Mouse (Mus musculus) neural tube, embryonic 13.5 days (tissue): ENCODE results near the gene Gm14692. TPM values are rescaled to one million over a fixed set of nuclear protein-coding genes. Genes with fewer than 3 reads are reported as not detected.
"Not testable (repeated sequence)": the region's sequence is repeated elsewhere in the genome, so short reads cannot be mapped to it uniquely, and the experiment has no call there.

Experiments used
- ATAC-seq: fragments of 200-750 bp; cut with Nextera tagmentation; 2 replicates; pipeline ENCODE4 v1.8.0; 2017; ENCODE audit warnings: low read depth, mild to moderate bottlenecking, moderate TSS enrichment, moderate library complexity
- H3K27ac ChIP-seq: fragments of 300-500 bp; sonication (generic); replicated peaks from 2 replicates; pipeline ENCODE4 v1.5.1; 2015; ENCODE audit warnings: moderate library complexity, mild to moderate bottlenecking, inconsistent platforms
- H3K27me3 ChIP-seq: fragments of 300-500 bp; sonication (generic); 2 replicates; pipeline ENCODE4 v1.6.1; 2015; ENCODE audit warnings: mild to moderate bottlenecking, inconsistent platforms
- H3K36me3 ChIP-seq: fragments of 300-500 bp; sonication (generic); 2 replicates; pipeline ENCODE4 v1.6.1; 2015; ENCODE audit warnings: mild to moderate bottlenecking, inconsistent platforms
- H3K4me1 ChIP-seq: fragments of 300-500 bp; sonication (generic); replicated peaks from 2 replicates; pipeline ENCODE4 v1.6.1; 2015; ENCODE audit warnings: inconsistent platforms
- H3K4me2 ChIP-seq: fragments of 300-500 bp; sonication (generic); 2 replicates; pipeline ENCODE4 v1.6.1; 2015; ENCODE audit warnings: inconsistent platforms, mild to moderate bottlenecking, moderate library complexity
- H3K4me3 ChIP-seq: fragments of 300-500 bp; sonication (generic); 2 replicates; pipeline ENCODE4 v1.5.1; 2015; ENCODE audit warnings: mild to moderate bottlenecking, inconsistent platforms
- H3K9ac ChIP-seq: fragments of 300-500 bp; sonication (generic); 2 replicates; pipeline ENCODE4 v1.6.1; 2015; ENCODE audit warnings: moderate library complexity, mild to moderate bottlenecking, inconsistent platforms
- H3K9me3 ChIP-seq: fragments of 300-500 bp; sonication (generic); 2 replicates; pipeline ENCODE4 v1.6.1; 2016; ENCODE audit warnings: inconsistent platforms
- WGBS: fragments of 180-500 bp; shearing (Covaris S2); methylation state at CpG from one replicate; pipeline ENCODE4 v1.1.7; 2015; 5-methylcytosine and 5-hydroxymethylcytosine counted together
- polyA plus RNA-seq: library from polyadenylated mRNA; unstranded; fragments of >200 nt; fragmentation: Nextera tagmentation; extraction: Ambion mirVana; gene quantifications from 2 replicates; pipeline ENCODE4 v1.2.1, GENCODE M21; 2015

Gm14692 gene
- not detected in 2 replicates for polyA plus RNA-seq

DNA sequence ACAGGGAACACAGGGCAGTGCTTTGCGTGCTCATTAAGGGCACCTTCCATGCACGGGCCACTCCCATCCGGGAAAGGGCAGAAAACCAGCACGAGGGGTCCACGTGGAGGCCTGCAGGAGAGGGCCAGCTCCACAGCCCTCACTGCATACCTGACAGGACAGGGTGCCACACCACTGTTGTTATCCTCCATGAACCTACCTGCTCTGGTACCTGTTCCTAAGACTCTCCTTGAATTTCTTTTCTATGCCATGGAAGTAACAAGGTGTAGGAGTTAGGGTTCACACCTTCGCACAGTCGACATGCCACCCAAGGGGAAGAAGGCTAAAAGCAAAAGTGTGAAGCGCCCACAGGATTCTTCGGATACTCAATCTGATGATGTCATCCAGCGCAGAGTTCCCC is at the start of gene Gm14692:
TSS of gene Gm14692 (plus strand) at position 301 of the 400 bp plus-strand sequence.
- not testable (repeated sequence) for H3K9me3 ChIP-seq, H3K27ac ChIP-seq, ATAC-seq, H3K36me3 ChIP-seq, H3K4me2 ChIP-seq, H3K4me1 ChIP-seq, H3K9ac ChIP-seq, H3K4me3 ChIP-seq, H3K27me3 ChIP-seq
- WGBS, result 89% methylated on average over 3 of the region's 10 CpGs

DNA sequence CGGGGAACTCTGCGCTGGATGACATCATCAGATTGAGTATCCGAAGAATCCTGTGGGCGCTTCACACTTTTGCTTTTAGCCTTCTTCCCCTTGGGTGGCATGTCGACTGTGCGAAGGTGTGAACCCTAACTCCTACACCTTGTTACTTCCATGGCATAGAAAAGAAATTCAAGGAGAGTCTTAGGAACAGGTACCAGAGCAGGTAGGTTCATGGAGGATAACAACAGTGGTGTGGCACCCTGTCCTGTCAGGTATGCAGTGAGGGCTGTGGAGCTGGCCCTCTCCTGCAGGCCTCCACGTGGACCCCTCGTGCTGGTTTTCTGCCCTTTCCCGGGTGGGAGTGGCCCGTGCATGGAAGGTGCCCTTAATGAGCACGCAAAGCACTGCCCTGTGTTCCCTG is 2.0 kb upstream of the Gm14692 start, which contains the start of gene Gm1140:
TSS of gene Gm1140 (minus strand) at position 101 of the 400 bp plus-strand sequence.
- not testable (repeated sequence) for H3K4me2 ChIP-seq, H3K36me3 ChIP-seq, H3K9ac ChIP-seq, H3K4me1 ChIP-seq, H3K27ac ChIP-seq, H3K9me3 ChIP-seq, H3K4me3 ChIP-seq, H3K27me3 ChIP-seq, ATAC-seq
- 76% methylated on average over 5 of the region's 11 CpGs for WGBS

Other genes starting within 250 kb of the Gm14692 start
- gene Gm1140, start 2.1 kb upstream of the Gm14692 start, polyA plus RNA-seq, result not detected in 2 replicates
- not detected in 2 replicates for gene 4933436I01Rik, start 225.8 kb downstream of the Gm14692 start, polyA plus RNA-seq